Mouse (Mus musculus) heart, embryonic 11.5 days (tissue): ENCODE results near the gene Cacna1i. TPM values are rescaled to one million over a fixed set of nuclear protein-coding genes. Genes with fewer than 3 reads are reported as not detected.
A peak's percentile ranks its signal among the peaks of the same experiment; 100 is the strongest.

Source experiments
- ATAC-seq: fragments of 200-750 bp; cut with Nextera tagmentation; replicated peaks from 2 replicates; pipeline ENCODE4 v1.8.0; 2017; ENCODE audit warnings: moderate library complexity; ENCODE audit not compliant: insufficient number of reproducible peaks, low FRiP score, low TSS enrichment
- H3K27ac ChIP-seq: fragments of 300-500 bp; sonication (generic); 2 replicates; pipeline ENCODE4 v1.5.1; 2014; ENCODE audit warnings: mild to moderate bottlenecking, low read depth, low read length
- H3K27me3 ChIP-seq: fragments of 300-500 bp; sonication (generic); 2 replicates; pipeline ENCODE4 v1.6.1; 2014; ENCODE audit warnings: mild to moderate bottlenecking, low read length, mixed read lengths; ENCODE audit not compliant: control insufficient read depth, insufficient read depth
- H3K36me3 ChIP-seq: fragments of 300-500 bp; sonication (generic); 2 replicates; pipeline ENCODE4 v1.6.1; 2014; ENCODE audit warnings: mild to moderate bottlenecking, low read length, moderate library complexity, mixed read lengths; ENCODE audit not compliant: control insufficient read depth, insufficient read depth
- H3K4me1 ChIP-seq: fragments of 300-500 bp; sonication (generic); 2 replicates; pipeline ENCODE4 v1.6.1; 2014; ENCODE audit warnings: low read length; ENCODE audit not compliant: control insufficient read depth, insufficient read depth
- H3K4me2 ChIP-seq: fragments of 300-500 bp; sonication (generic); 2 replicates; pipeline ENCODE4 v1.6.1; 2014; ENCODE audit warnings: mild to moderate bottlenecking, moderate library complexity
- H3K4me3 ChIP-seq: fragments of 300-500 bp; sonication (generic); 2 replicates; pipeline ENCODE4 v1.5.1; 2014; ENCODE audit warnings: low read depth, low read length
- H3K9ac ChIP-seq: fragments of 300-500 bp; sonication (generic); 2 replicates; pipeline ENCODE4 v1.6.1; 2014; ENCODE audit warnings: mild to moderate bottlenecking, low read depth, low read length, moderate library complexity
- H3K9me3 ChIP-seq: fragments of 300-500 bp; sonication (generic); replicated peaks from 2 replicates; pipeline ENCODE4 v1.6.1; 2016; ENCODE audit warnings: low read length; ENCODE audit not compliant: control insufficient read depth
- WGBS: fragments of 180-500 bp; shearing (Covaris S2); extraction: QIAGEN DNeasy Blood & Tissue Kit; methylation state at CpG from one replicate; pipeline ENCODE4 v1.1.7; 2014; ENCODE audit not compliant: insufficient replicate concordance; 5-methylcytosine and 5-hydroxymethylcytosine counted together
- polyA plus RNA-seq: library from polyadenylated mRNA; unstranded; fragments of >200 nt; fragmentation: Nextera tagmentation; extraction: Ambion mirVana; gene quantifications from 2 replicates; pipeline ENCODE4 v1.2.1, GENCODE M21; 2014

The Cacna1i gene
- polyA plus RNA-seq, 1 experiment from 2014 or later: 0.01 TPM

GRCm38 (mm10) chr15:80261100-80261499 is 25.9 kb upstream of the Cacna1i start:
- Histone ChIP-seq H3K4me1 (peaks cover 24% of the 10 kb centered on the region), H3K36me3 (peaks cover 14% of the 10 kb centered on the region), H3K27me3 (no peaks in the 10 kb centered on the region), H3K9ac (no peak overlapping the region), H3K4me2 (no peak overlapping the region), H3K4me3 (no peak overlapping the region), H3K27ac (no peak overlapping the region), H3K9me3 (no peaks in the 10 kb centered on the region)
- WGBS: 79% methylated on average over 7 of the region's 7 CpGs
- no peak for ATAC-seq

GRCm38 (mm10) chr15:80263610-80264575 is 23.1 kb upstream of the Cacna1i start, which contains the start of gene Rps19bp1:
Gene Rps19bp1 (minus strand): TSS chr15:80264315.
- Histone ChIP-seq H3K36me3 (no peaks in the 10 kb centered on the region), H3K4me2 (peak within 1 kb of the TSS; percentile 90), H3K4me3 (peak within 1 kb of the TSS; percentile 96), H3K4me1 (peaks cover 9% of the 10 kb centered on the region), H3K27me3 (no peaks in the 10 kb centered on the region), H3K9ac (peak within 1 kb of the TSS; percentile 87), H3K27ac (peak within 1 kb of the TSS; percentile 63), H3K9me3 (no peaks in the 10 kb centered on the region)
- ATAC-seq: peak; percentile 80
- 1% methylated on average over 64 of the region's 66 CpGs for WGBS

DNA sequence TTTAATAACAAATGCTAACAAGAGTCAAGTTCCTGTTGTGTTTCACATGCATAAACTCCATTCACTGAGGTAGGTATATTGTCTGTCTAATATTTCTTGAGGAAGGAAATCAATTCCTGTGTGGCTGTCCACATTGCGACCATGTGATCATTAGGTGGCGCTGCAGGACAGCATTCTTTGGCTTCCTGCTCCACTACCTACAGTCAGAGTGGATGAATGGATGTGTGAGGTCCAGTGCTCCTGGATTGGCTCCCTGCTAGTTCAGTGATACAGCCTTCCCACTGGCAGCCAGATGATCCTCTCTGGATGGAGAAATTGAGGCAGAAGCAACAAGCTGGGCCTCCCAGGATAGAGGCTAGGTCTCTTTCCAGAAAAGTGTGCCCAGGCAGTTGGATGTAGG is 20.8 kb upstream of the Cacna1i start:
- H3K4me1 ChIP-seq: peaks cover 9% of the 10 kb centered on the region
- H3K4me3 ChIP-seq: no peak overlapping the region
- ATAC-seq: no peak
- no peaks in the 10 kb centered on the region for H3K27me3 ChIP-seq
- no peak overlapping the region for H3K9ac ChIP-seq
- no peak overlapping the region for H3K4me2 ChIP-seq
- H3K27ac ChIP-seq: no peak overlapping the region
- no peaks in the 10 kb centered on the region for H3K9me3 ChIP-seq
- no peaks in the 10 kb centered on the region for H3K36me3 ChIP-seq
- WGBS: 1% methylated on average over 2 of the region's 2 CpGs

DNA sequence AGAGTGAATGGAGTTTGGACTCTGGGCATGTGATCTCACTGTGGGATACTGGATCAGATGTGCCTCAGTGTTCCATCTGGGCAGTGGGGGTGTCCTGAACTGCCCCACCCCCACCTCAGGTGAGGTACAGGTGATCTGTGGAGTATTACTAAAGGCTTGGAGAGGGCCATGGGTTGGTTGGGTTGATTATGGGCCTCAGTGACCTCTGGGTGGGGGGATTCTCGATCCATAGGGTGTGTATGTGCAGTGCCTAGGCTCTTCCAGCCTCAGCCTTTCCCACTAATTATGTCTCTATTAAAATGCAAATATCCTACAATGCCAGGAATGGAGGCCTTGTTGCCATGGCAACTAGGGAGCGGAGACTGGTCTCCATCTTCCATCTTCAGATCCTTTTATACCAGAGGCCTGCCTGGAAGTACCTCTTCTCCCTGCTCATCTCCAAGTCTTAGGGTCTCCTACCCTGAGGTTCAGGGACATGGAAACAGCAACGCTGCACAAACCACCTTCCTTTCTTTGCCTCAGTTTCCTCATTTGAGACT is 15.1 kb upstream of the Cacna1i start:
- H3K36me3 ChIP-seq: no peaks in the 10 kb centered on the region
- 67% methylated on average over 3 of the region's 3 CpGs for WGBS
- no peak overlapping the region for H3K4me3 ChIP-seq
- H3K9me3 ChIP-seq: no peaks in the 10 kb centered on the region
- ATAC-seq: no peak
- no peaks in the 10 kb centered on the region for H3K4me1 ChIP-seq
- H3K9ac ChIP-seq: no peak overlapping the region
- H3K27ac ChIP-seq: no peak overlapping the region
- no peak overlapping the region for H3K4me2 ChIP-seq
- H3K27me3 ChIP-seq: 0 out of 2 replicates have a peak, but pooled peaks cover 14% of the 10 kb centered on the region

- WGBS: 40% methylated on average over 9 of the region's 9 CpGs
- Histone ChIP-seq H3K36me3 (no peaks in the 10 kb centered on the region), H3K4me2 (no peak overlapping the region), H3K9ac (no peak overlapping the region), H3K9me3 (no peaks in the 10 kb centered on the region), H3K27me3 (peaks cover 16% of the 10 kb centered on the region; the same call in 1 of the 2 replicates), H3K4me1 (no peaks in the 10 kb centered on the region), H3K4me3 (no peak overlapping the region), H3K27ac (no peak overlapping the region)
- no peak for ATAC-seq
These were observed 9.9 kb upstream of the Cacna1i start for GRCm38 (mm10) chr15:80277107-80277506.

- Histone ChIP-seq H3K27me3 (peaks cover 15% of the 10 kb centered on the region), H3K9me3 (no peaks in the 10 kb centered on the region), H3K36me3 (no peaks in the 10 kb centered on the region), H3K27ac (no peak overlapping the region), H3K4me1 (no peaks in the 10 kb centered on the region), H3K4me3 (no peak overlapping the region), H3K4me2 (no peak overlapping the region), H3K9ac (no peak overlapping the region)
- 0% methylated on average over 6 of the region's 6 CpGs for WGBS
- no peak for ATAC-seq
These were observed 9.4 kb upstream of the Cacna1i start for GRCm38 (mm10) chr15:80277625-80278024.

- Histone ChIP-seq H3K4me1 (no peaks in the 10 kb centered on the region), H3K27ac (no peak overlapping the region), H3K9me3 (no peaks in the 10 kb centered on the region), H3K27me3 (peaks cover 17% of the 10 kb centered on the region), H3K36me3 (no peaks in the 10 kb centered on the region), H3K4me2 (no peak overlapping the region), H3K9ac (no peak overlapping the region), H3K4me3 (no peak overlapping the region)
- 42% methylated on average over 5 of the region's 5 CpGs for WGBS
- ATAC-seq: no peak
These were observed 8.8 kb upstream of the Cacna1i start for GRCm38 (mm10) chr15:80278121-80278759.

GRCm38 (mm10) chr15:80279053-80279452 is 8.0 kb upstream of the Cacna1i start:
- peaks cover 19% of the 10 kb centered on the region for H3K27me3 ChIP-seq
- 60% methylated on average over 2 of the region's 2 CpGs for WGBS
- no peak overlapping the region for H3K27ac ChIP-seq
- H3K4me2 ChIP-seq: no peak overlapping the region
- no peak overlapping the region for H3K4me3 ChIP-seq
- no peaks in the 10 kb centered on the region for H3K4me1 ChIP-seq
- H3K36me3 ChIP-seq: no peaks in the 10 kb centered on the region
- H3K9me3 ChIP-seq: no peaks in the 10 kb centered on the region
- H3K9ac ChIP-seq: no peak overlapping the region
- ATAC-seq: no peak
